Mouse (Mus musculus) right cerebral cortex, adult 18-20 months (tissue): Measurements from ENCODE around the gene Mylip.
A peak's percentile ranks its signal among the peaks of the same experiment; 100 is the strongest.

Experiments
- DNase-seq: peaks from one replicate; pipeline ENCODE4 v3.0.0; 2022; ENCODE audit warnings: mixed read lengths

The Mylip gene

GRCm38 (mm10) chr13:45440226-45440625, 50.7 kb downstream of the Mylip start:
- no peak for DNase-seq

- no peak for DNase-seq
Measured at GRCm38 (mm10) chr13:45442451-45442850, 52.9 kb downstream of the Mylip start.

- no peak for DNase-seq
Measured at GRCm38 (mm10) chr13:45442918-45443535, 53.5 kb downstream of the Mylip start.

GRCm38 (mm10) chr13:45444220-45444619, 54.7 kb downstream of the Mylip start:
- peak; percentile 33 for DNase-seq

- no peak for DNase-seq
Measured at GRCm38 (mm10) chr13:45444652-45445051, 55.1 kb downstream of the Mylip start.

GRCm38 (mm10) chr13:45446636-45447035, 57.1 kb downstream of the Mylip start:
- no peak for DNase-seq

GRCm38 (mm10) chr13:45452437-45452836, 62.9 kb downstream of the Mylip start:
- DNase-seq = no peak

- no peak for DNase-seq
Measured at GRCm38 (mm10) chr13:45453033-45453432, 63.5 kb downstream of the Mylip start.

GRCm38 (mm10) chr13:45454044-45454443, 64.5 kb downstream of the Mylip start:
- no peak for DNase-seq

- DNase-seq = no peak
Measured at GRCm38 (mm10) chr13:45454641-45455040, 65.1 kb downstream of the Mylip start.

GRCm38 (mm10) chr13:45455108-45455861, 65.7 kb downstream of the Mylip start:
- DNase-seq = no peak

GRCm38 (mm10) chr13:45455862-45456192, 66.3 kb downstream of the Mylip start:
- no peak for DNase-seq

GRCm38 (mm10) chr13:45457459-45457858, 67.9 kb downstream of the Mylip start:
- no peak for DNase-seq

GRCm38 (mm10) chr13:45460177-45460576, 70.6 kb downstream of the Mylip start:
- DNase-seq = no peak

- DNase-seq = no peak
Measured at GRCm38 (mm10) chr13:45461370-45461958, 71.9 kb downstream of the Mylip start.
